Mouse (Mus musculus): ENCODE measurements around the gene Olfr665.

- no peak for TF ChIP-seq CTCF (IDR thresholded peaks at IDR 0.05; ENCODE audit: low read depth)
- TF ChIP-seq EP300 (IDR thresholded peaks at IDR 0.05; ENCODE audit: low read depth), result no peak
These were observed 22.5 kb upstream of the Olfr665 start for GRCm38 (mm10) chr7:104855248-104855750.

Data from liver, embryonic 14.5 days (tissue).